Mouse (Mus musculus) midbrain, postnatal 0 days (tissue): Measurements from ENCODE around the gene Ap3d1. TPM values are rescaled to one million over a fixed set of nuclear protein-coding genes. Genes with fewer than 3 reads are reported as not detected.

Experiments used
- ATAC-seq: fragments of 200-750 bp; cut with Nextera tagmentation; 2 replicates; pipeline ENCODE4 v1.8.0; 2017; ENCODE audit warnings: moderate number of reproducible peaks, mild to moderate bottlenecking, moderate TSS enrichment, moderate library complexity; ENCODE audit not compliant: low FRiP score
- DNase-seq: peaks from one replicate; pipeline ENCODE4 v3.0.0-alpha.2; 2015; ENCODE audit warnings: low spot score
- H3K27ac ChIP-seq: fragments of 300-500 bp; sonication (generic); 2 replicates; pipeline ENCODE4 v1.5.1; 2014; ENCODE audit warnings: low read depth, mild to moderate bottlenecking, low read length, mixed read lengths
- H3K27me3 ChIP-seq: fragments of 300-500 bp; sonication (generic); 2 replicates; pipeline ENCODE4 v1.6.1; 2014; ENCODE audit warnings: low read length, control low read depth, mixed read lengths; ENCODE audit not compliant: insufficient read depth
- H3K36me3 ChIP-seq: fragments of 300-500 bp; sonication (generic); 2 replicates; pipeline ENCODE4 v1.6.1; 2014; ENCODE audit warnings: low read length, control low read depth, mixed read lengths; ENCODE audit not compliant: insufficient read depth
- H3K4me1 ChIP-seq: fragments of 300-500 bp; sonication (generic); 2 replicates; pipeline ENCODE4 v1.6.1; 2014; ENCODE audit warnings: mild to moderate bottlenecking, control low read depth, antibody characterized with exemption, low read length, mixed read lengths; ENCODE audit not compliant: insufficient read depth
- H3K4me2 ChIP-seq: fragments of 300-500 bp; sonication (generic); 2 replicates; pipeline ENCODE4 v1.6.1; 2014; ENCODE audit warnings: low read depth, mild to moderate bottlenecking, low read length, mixed read lengths; ENCODE audit not compliant: poor library complexity, severe bottlenecking
- H3K4me3 ChIP-seq: fragments of 300-500 bp; sonication (generic); 2 replicates; pipeline ENCODE4 v1.5.1; 2014; ENCODE audit warnings: low read depth, mild to moderate bottlenecking, low read length, moderate library complexity
- H3K9ac ChIP-seq: fragments of 300-500 bp; sonication (generic); replicated peaks from 2 replicates; pipeline ENCODE4 v1.6.1; 2014; ENCODE audit warnings: mild to moderate bottlenecking, low read length, moderate library complexity, mixed read lengths; ENCODE audit not compliant: poor library complexity, severe bottlenecking
- H3K9me3 ChIP-seq: fragments of 300-500 bp; sonication (generic); 2 replicates; pipeline ENCODE4 v1.6.1; 2016; ENCODE audit warnings: low read length, control low read depth
- CTCF ChIP-seq: IDR thresholded peaks from 2 replicates; pipeline ENCODE4 v1.5.1; 2016; ENCODE audit warnings: antibody characterized with exemption, mild to moderate bottlenecking
- WGBS: fragments of 180-500 bp; shearing (Covaris S2); extraction: QIAGEN DNeasy Blood & Tissue Kit; methylation state at CpG from one replicate; pipeline ENCODE4 v1.1.7; 2014; 5-methylcytosine and 5-hydroxymethylcytosine counted together
- polyA plus RNA-seq: library from polyadenylated mRNA; unstranded; fragments of >200 nt; fragmentation: Nextera tagmentation; extraction: Ambion mirVana; gene quantifications from 2 replicates; pipeline ENCODE4 v1.2.1, GENCODE M21; 2015
- total RNA-seq: library from RNA; depleted of rRNA; stranded (reverse); fragments of >200 nt; gene quantifications from 2 replicates; pipeline ENCODE4 v1.2.3, GENCODE M21; 2014

The Ap3d1 gene
- total and polyA plus RNA-seq, 2 experiments from 2014 or later, result 105 to 183 TPM

DNA sequence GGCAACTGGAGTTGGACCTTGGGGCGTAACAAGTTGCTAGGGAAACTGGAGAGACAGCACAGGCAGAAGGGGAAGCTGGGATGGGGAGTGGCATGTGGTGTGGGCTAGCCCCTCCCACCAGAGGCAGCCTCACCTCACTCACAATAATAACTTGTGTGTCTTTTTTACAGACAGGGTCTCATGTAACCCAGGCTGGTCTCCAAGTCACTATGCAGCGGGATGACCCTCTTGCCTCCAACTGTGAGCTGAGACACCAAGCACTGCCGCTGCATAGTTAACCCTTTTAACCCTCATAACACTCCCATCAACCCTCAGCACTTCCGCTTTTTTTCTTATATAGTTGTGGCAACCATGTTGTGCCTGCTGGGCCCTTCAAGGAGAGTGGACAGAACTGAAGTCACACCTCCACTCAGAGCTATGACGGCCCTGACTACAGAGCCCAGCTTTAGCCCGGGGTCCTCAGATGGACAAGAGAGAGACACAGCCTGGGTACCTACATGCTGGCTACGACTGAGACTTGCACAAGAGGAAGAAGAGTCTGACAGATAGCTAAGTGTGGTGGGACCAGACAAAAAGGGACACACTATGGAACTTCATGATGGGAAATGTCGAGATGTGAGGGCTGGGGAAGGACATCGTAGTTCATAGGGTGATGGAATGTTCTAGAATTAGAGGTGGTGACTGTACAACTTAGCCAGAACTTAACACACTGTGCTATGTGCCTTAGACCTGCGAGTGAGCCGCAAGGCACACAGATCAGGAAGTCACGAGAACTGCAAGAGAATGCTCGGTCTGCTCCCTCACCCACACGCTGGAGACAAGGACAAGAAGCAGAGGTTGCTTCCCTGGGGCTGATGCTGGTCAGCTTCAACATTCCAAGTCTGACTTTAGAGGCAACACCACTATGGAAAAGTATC, 49.6 kb downstream of the Ap3d1 start:
- no peaks in the 10 kb centered on the region for H3K9me3 ChIP-seq
- H3K9ac ChIP-seq, result no peak overlapping the region
- 83% methylated on average over 14 of the region's 14 CpGs for WGBS
- H3K4me1 ChIP-seq, result no peaks in the 10 kb centered on the region
- H3K36me3 ChIP-seq, result peaks cover 24% of the 10 kb centered on the region
- no peak overlapping the region for H3K27ac ChIP-seq
- no peaks in the 10 kb centered on the region for H3K27me3 ChIP-seq
- no peak for ATAC-seq
- H3K4me3 ChIP-seq, result no peak overlapping the region
- H3K4me2 ChIP-seq, result no peak overlapping the region
- DNase-seq, result no peak
- no peak for TF ChIP-seq CTCF

DNA sequence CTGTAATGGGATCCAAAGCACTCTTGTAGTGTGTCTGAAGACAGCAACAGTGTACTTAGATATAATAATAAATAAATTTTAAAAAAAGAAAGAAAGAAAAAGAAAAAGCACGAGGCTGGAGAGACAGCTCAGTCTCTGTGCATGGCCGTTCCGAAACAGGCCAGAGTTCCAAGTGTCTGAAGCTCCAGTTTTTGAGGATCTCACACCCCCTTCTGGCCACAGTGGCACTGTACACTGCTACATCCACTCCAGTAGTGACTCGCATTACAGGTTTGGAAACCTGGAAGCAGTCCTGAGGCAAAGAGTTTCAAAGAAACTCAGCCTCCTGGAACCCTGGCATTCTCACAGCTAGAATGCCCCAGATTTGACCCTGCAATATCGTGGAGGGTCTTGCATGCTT, 54.2 kb downstream of the Ap3d1 start:
- ATAC-seq, result no peak
- H3K9me3 ChIP-seq, result no peaks in the 10 kb centered on the region
- no peak overlapping the region for H3K4me2 ChIP-seq
- peak; percentile 80 for DNase-seq
- 33% methylated on average over 5 of the region's 5 CpGs for WGBS
- H3K27ac ChIP-seq, result no peak overlapping the region
- peak; percentile 74 for TF ChIP-seq CTCF
- no peaks in the 10 kb centered on the region for H3K4me1 ChIP-seq
- no peaks in the 10 kb centered on the region for H3K27me3 ChIP-seq
- no peak overlapping the region for H3K9ac ChIP-seq
- no peak overlapping the region for H3K4me3 ChIP-seq
- H3K36me3 ChIP-seq, result peaks cover 60% of the 10 kb centered on the region

DNA sequence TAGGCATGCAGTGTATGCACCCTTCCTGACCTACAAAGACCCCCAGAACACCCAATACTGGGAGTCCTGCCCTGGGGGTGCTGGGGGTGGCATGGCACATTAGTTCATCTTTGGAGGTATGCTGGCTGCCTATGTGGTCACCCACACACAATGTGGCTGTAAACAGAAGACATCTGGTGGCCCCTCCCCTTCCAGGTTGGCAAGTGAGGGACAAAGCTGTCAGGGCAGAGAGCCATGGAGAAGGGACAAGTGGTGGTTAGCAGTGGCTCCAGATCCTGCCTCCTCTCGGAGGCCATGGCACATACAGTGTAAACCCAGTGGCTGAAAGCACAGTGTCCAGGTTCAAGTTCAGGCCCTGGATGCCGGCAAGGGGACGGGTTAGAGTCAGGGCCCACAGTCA, 55.4 kb downstream of the Ap3d1 start:
- H3K4me1 ChIP-seq, result no peaks in the 10 kb centered on the region
- no peak overlapping the region for H3K9ac ChIP-seq
- no peak for TF ChIP-seq CTCF
- 96% methylated on average over 3 of the region's 3 CpGs for WGBS
- H3K4me2 ChIP-seq, result no peak overlapping the region
- H3K4me3 ChIP-seq, result no peak overlapping the region
- H3K27me3 ChIP-seq, result no peaks in the 10 kb centered on the region
- no peak overlapping the region for H3K27ac ChIP-seq
- no peak for DNase-seq
- peaks cover 60% of the 10 kb centered on the region for H3K36me3 ChIP-seq
- no peaks in the 10 kb centered on the region for H3K9me3 ChIP-seq
- ATAC-seq, result no peak

DNA sequence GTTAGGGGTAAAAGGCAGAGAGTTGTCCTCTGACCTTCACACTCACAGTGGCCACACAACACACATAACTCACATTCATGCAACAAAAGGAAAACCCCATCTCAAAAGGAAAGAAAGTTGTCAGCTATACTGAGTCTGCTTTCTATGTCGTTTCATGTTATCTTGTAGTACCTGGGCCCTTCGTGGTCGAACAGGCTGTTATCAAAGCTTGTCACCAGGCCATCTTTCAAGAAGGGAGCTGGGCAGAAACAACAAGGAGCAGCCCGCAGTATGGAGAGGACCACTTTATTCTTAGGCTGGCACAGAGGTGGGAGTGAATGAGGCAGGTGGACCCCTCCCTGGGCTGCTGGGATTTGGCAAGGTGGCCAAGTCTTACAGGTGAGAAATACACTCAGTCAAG, 57.1 kb downstream of the Ap3d1 start:
- DNase-seq, result no peak
- peaks cover 46% of the 10 kb centered on the region for H3K36me3 ChIP-seq
- H3K4me2 ChIP-seq, result no peak overlapping the region
- H3K9me3 ChIP-seq, result no peaks in the 10 kb centered on the region
- H3K4me1 ChIP-seq, result no peaks in the 10 kb centered on the region
- TF ChIP-seq CTCF, result no peak
- H3K4me3 ChIP-seq, result no peak overlapping the region
- 94% methylated on average over 4 of the region's 4 CpGs for WGBS
- H3K27ac ChIP-seq, result no peak overlapping the region
- H3K27me3 ChIP-seq, result no peaks in the 10 kb centered on the region
- H3K9ac ChIP-seq, result no peak overlapping the region
- ATAC-seq, result no peak

DNA sequence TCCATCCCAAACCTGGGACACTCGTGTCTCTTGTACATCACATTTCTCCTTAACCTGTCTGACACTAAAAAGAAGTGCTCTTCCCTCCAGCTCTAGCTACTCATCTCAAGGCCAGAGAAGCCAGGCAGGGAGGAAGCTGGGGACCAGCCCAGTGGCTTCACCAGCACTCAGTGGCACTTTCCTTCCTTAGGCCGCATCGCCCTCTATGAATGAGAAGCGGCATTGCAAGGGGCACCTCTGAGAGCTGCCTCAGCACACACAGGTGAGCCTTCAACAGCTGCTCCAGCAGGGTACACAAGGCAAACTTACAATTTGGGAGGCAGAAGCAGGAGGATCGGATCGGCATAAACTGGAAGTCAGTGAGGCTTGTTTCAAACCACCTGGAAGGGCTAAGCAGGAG, 57.9 kb downstream of the Ap3d1 start:
- 55% methylated on average over 6 of the region's 6 CpGs for WGBS
- peak; percentile 68 for TF ChIP-seq CTCF
- DNase-seq (peak; percentile 46), ATAC-seq (no peak)
- H3K27ac ChIP-seq, result no peak overlapping the region
- H3K4me3 ChIP-seq, result no peak overlapping the region
- no peak overlapping the region for H3K9ac ChIP-seq
- H3K4me2 ChIP-seq, result no peak overlapping the region
- H3K9me3 ChIP-seq, result no peaks in the 10 kb centered on the region
- H3K4me1 ChIP-seq, result no peaks in the 10 kb centered on the region
- H3K27me3 ChIP-seq, result no peaks in the 10 kb centered on the region
- peaks cover 38% of the 10 kb centered on the region for H3K36me3 ChIP-seq

DNA sequence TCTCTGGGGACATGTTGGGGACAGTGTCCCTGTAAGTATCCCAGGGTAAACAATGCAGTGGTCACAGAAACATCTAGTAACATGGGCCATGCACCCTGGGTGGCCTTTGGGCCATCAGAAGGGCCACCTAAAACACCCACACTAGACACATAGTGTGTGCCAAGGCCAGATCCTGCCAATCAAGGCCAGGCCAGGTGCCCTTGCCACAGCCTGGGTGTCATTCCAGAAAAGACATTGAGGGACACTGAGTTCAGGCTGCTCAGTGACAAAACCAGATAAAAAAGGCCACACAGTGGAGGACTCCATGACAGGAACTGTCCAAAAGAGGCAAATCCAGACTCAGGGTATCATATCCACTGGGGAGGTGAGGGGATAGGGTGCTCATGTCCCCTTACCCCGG, 58.4 kb downstream of the Ap3d1 start:
- 100% methylated on average over 1 of the region's 1 CpGs for WGBS
- ATAC-seq (no peak), DNase-seq (no peak)
- no peaks in the 10 kb centered on the region for H3K9me3 ChIP-seq
- H3K27ac ChIP-seq, result no peak overlapping the region
- no peaks in the 10 kb centered on the region for H3K4me1 ChIP-seq
- H3K4me2 ChIP-seq, result no peak overlapping the region
- no peak overlapping the region for H3K4me3 ChIP-seq
- H3K36me3 ChIP-seq, result peaks cover 36% of the 10 kb centered on the region
- H3K27me3 ChIP-seq, result no peaks in the 10 kb centered on the region
- no peak overlapping the region for H3K9ac ChIP-seq
- TF ChIP-seq CTCF, result no peak
